Mouse (Mus musculus): ENCODE data around the gene Itpr2.

DNA sequence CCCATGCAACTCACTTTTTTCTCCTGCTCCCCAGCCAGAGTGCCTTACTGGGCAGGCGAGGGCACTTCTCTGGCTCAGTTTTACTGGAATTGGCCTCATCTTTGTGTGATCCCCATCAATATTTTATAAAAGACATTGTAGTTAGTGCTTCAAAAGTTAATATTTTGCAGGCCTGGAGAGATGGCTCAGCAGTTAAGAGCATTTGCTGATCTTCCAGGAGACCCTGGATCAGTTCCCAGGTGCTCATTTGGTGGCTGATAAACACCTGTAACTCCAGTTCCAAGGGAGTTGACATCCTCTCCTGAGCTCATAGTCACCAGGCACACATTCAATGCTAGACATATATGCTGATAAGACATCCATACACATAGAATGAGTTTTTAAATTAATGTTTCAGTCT lies 376.4 kb downstream of the Itpr2 start:
- TF ChIP-seq CTCF (conservative IDR thresholded peaks at IDR 0.05; ENCODE audit: insufficient read depth, insufficient read length, low read depth, low read length) (no peak), POLR2A (IDR thresholded peaks at IDR 0.05; ENCODE audit: low read depth, low read length) (no peak)

Measured in kidney, adult 2 months (tissue).